Mouse (Mus musculus) heart, embryonic 16.5 days (tissue): ENCODE measurements around the gene Eno3. TPM values are rescaled to one million over a fixed set of nuclear protein-coding genes. Genes with fewer than 3 reads are reported as not detected.

ENCODE experiments used
- ATAC-seq: fragments of 200-750 bp; cut with Nextera tagmentation; replicated peaks from 2 replicates; pipeline ENCODE4 v1.8.0; 2017; ENCODE audit warnings: moderate number of reproducible peaks; ENCODE audit not compliant: insufficient read depth, low FRiP score; ENCODE audit errors: extremely low read depth
- H3K27ac ChIP-seq: fragments of 300-500 bp; sonication (generic); 2 replicates; pipeline ENCODE4 v1.5.1; 2014; ENCODE audit warnings: mild to moderate bottlenecking, low read length, control low read depth, moderate library complexity
- H3K27me3 ChIP-seq: fragments of 300-500 bp; sonication (generic); 2 replicates; pipeline ENCODE4 v1.6.1; 2014; ENCODE audit warnings: low read length, mixed read lengths; ENCODE audit not compliant: control insufficient read depth, insufficient read depth
- H3K36me3 ChIP-seq: fragments of 300-500 bp; sonication (generic); 2 replicates; pipeline ENCODE4 v1.6.1; 2014; ENCODE audit not compliant: control insufficient read depth, insufficient read depth
- H3K4me1 ChIP-seq: fragments of 300-500 bp; sonication (generic); 2 replicates; pipeline ENCODE4 v1.6.1; 2014; ENCODE audit warnings: low read length, mixed read lengths; ENCODE audit not compliant: control insufficient read depth, insufficient read depth
- H3K4me2 ChIP-seq: fragments of 300-500 bp; sonication (generic); 2 replicates; pipeline ENCODE4 v1.6.1; 2014; ENCODE audit warnings: low read depth, mild to moderate bottlenecking, control low read depth, low read length
- H3K4me3 ChIP-seq: fragments of 300-500 bp; sonication (generic); 2 replicates; pipeline ENCODE4 v1.5.1; 2014; ENCODE audit warnings: mild to moderate bottlenecking, control low read depth, low read length
- H3K9ac ChIP-seq: fragments of 300-500 bp; sonication (generic); 2 replicates; pipeline ENCODE4 v1.6.1; 2014; ENCODE audit warnings: low read length, control low read depth
- H3K9me3 ChIP-seq: fragments of 300-500 bp; sonication (generic); replicated peaks from 2 replicates; pipeline ENCODE4 v1.6.1; 2016; ENCODE audit warnings: low read length; ENCODE audit not compliant: control insufficient read depth
- WGBS: fragments of 180-500 bp; shearing (Covaris S2); extraction: QIAGEN DNeasy Blood & Tissue Kit; methylation state at CpG from one replicate; pipeline ENCODE4 v1.1.7; 2014; 5-methylcytosine and 5-hydroxymethylcytosine counted together
- polyA plus RNA-seq: library from polyadenylated mRNA; unstranded; fragments of >200 nt; fragmentation: Nextera tagmentation; extraction: Ambion mirVana; gene quantifications from 2 replicates; pipeline ENCODE4 v1.2.1, GENCODE M21; 2015

Gene Eno3
- polyA plus RNA-seq, 1 experiment from 2014 or later: 578 TPM

DNA sequence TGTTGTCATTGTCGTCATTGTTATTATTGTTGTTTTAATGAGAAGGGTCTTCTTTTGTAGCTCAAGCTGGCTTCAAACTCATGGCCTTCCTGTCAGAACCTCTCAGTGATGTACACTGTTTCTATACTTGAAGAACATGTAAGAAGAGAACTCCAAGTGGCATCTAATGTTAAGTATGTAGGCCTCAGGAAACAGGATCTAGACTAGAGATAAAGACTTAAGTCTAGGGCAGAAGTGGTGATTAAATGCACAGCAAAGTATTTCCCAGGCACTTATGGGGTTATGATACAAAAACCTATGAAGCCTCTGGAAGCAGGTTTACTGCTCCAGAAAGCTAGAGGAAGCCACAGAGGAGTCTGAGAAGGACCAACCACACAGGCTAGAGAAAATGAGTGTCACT, 18.7 kb upstream of the Eno3 start:
- Histone ChIP-seq H3K9me3 (no peaks in the 10 kb centered on the region), H3K4me3 (no peak overlapping the region), H3K4me1 (peaks cover 11% of the 10 kb centered on the region), H3K27ac (peak overlapping the region; percentile 17), H3K36me3 (0 out of 2 replicates have a peak, but pooled peaks cover 2% of the 10 kb centered on the region), H3K9ac (no peak overlapping the region), H3K4me2 (no peak overlapping the region), H3K27me3 (no peaks in the 10 kb centered on the region)
- WGBS: 75% methylated on average over 1 of the region's 1 CpGs
- no peak for ATAC-seq

DNA sequence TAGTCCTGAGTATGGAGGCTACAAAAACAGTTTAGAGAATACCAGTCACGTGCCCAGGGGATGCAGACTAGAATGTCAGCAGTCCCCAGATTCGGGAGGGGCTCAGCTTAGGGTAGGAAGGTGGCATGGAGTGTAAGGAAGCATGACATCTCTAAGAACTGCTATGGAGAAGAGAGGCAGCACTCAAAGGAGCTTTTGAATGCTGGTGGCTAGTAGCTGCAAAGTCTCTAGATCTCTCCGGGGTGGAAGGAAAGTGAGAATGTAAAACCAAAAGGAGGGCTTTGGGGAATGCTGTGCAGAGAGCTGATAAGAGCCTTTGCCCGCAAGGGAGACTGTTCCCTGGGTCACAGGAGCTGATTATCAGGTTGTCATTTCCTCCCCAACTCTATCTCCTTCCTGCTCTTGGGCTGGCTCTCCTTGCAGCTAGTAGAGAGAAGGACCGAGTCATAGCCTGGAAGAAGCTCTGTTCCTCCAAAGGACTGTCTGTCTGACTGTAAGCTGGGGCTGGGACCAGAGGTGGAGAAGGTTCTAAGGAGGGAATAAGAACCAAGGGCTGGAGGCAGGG, 18.2 kb upstream of the Eno3 start, which contains the start of gene Gp1ba:
Gp1ba (plus strand) TSS at position 409 of the 565 bp plus-strand sequence.
- no peaks in the 10 kb centered on the region for H3K27me3 ChIP-seq
- H3K4me2 ChIP-seq: peak within 1 kb of the TSS; percentile 17; the same call in 1 of the 2 replicates
- ATAC-seq: no peak
- H3K36me3 ChIP-seq: 0 out of 2 replicates have a peak, but pooled peaks cover 5% of the 10 kb centered on the region
- peak within 1 kb of the TSS; percentile 36 for H3K27ac ChIP-seq
- no peak within 1 kb of the TSS for H3K4me3 ChIP-seq
- H3K4me1 ChIP-seq: peaks cover 11% of the 10 kb centered on the region
- WGBS: 9% methylated on average over 5 of the region's 5 CpGs
- H3K9me3 ChIP-seq: no peaks in the 10 kb centered on the region
- H3K9ac ChIP-seq: peak within 1 kb of the TSS; percentile 42; the same call in 1 of the 2 replicates

DNA sequence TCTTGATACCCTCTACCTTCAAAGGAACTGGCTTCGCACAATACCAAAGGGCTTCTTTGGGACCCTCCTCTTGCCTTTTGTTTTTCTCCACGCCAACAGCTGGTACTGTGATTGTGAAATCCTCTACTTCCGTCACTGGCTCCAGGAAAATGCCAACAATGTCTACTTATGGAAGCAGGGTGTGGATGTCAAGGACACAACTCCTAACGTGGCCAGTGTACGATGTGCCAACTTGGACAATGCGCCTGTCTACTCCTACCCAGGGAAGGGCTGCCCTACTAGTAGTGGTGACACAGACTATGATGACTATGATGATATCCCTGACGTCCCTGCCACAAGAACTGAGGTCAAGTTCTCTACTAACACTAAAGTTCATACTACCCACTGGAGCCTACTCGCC, 17.0 kb upstream of the Eno3 start:
- Histone ChIP-seq H3K27ac (no peak overlapping the region), H3K9ac (no peak overlapping the region), H3K4me1 (peaks cover 11% of the 10 kb centered on the region), H3K27me3 (no peaks in the 10 kb centered on the region), H3K4me3 (no peak overlapping the region), H3K4me2 (no peak overlapping the region), H3K36me3 (peaks cover 14% of the 10 kb centered on the region), H3K9me3 (no peaks in the 10 kb centered on the region)
- ATAC-seq: no peak
- WGBS: 76% methylated on average over 8 of the region's 8 CpGs

DNA sequence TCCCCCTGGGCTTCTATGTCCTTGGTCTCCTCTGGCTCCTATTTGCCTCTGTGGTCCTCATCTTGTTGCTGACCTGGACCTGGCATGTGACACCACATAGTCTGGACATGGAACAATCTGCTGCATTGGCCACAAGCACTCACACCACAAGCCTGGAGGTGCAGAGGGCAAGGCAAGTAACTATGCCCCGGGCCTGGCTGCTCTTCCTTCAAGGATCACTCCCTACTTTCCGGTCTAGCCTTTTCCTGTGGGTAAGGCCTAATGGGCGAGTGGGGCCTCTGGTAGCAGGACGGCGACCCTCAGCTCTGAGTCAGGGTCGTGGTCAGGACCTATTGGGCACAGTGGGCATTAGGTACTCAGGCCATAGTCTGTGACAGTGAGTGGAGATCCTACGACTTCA, 15.8 kb upstream of the Eno3 start:
- Histone ChIP-seq H3K27ac (no peak overlapping the region), H3K9me3 (no peaks in the 10 kb centered on the region), H3K36me3 (peaks cover 19% of the 10 kb centered on the region), H3K4me2 (no peak overlapping the region), H3K4me1 (peaks cover 24% of the 10 kb centered on the region), H3K27me3 (no peaks in the 10 kb centered on the region), H3K9ac (no peak overlapping the region), H3K4me3 (no peak overlapping the region)
- WGBS: 79% methylated on average over 7 of the region's 7 CpGs
- ATAC-seq: no peak

- H3K9ac ChIP-seq: no peak overlapping the region
- H3K4me2 ChIP-seq: no peak overlapping the region
- no peaks in the 10 kb centered on the region for H3K27me3 ChIP-seq
- ATAC-seq: no peak
- peaks cover 19% of the 10 kb centered on the region for H3K36me3 ChIP-seq
- no peak overlapping the region for H3K4me3 ChIP-seq
- no peak overlapping the region for H3K27ac ChIP-seq
- no peaks in the 10 kb centered on the region for H3K9me3 ChIP-seq
- 91% methylated on average over 6 of the region's 6 CpGs for WGBS
- peaks cover 26% of the 10 kb centered on the region for H3K4me1 ChIP-seq
These were observed 14.0 kb upstream of the Eno3 start for GRCm38 (mm10) chr11:70643051-70643450.

DNA sequence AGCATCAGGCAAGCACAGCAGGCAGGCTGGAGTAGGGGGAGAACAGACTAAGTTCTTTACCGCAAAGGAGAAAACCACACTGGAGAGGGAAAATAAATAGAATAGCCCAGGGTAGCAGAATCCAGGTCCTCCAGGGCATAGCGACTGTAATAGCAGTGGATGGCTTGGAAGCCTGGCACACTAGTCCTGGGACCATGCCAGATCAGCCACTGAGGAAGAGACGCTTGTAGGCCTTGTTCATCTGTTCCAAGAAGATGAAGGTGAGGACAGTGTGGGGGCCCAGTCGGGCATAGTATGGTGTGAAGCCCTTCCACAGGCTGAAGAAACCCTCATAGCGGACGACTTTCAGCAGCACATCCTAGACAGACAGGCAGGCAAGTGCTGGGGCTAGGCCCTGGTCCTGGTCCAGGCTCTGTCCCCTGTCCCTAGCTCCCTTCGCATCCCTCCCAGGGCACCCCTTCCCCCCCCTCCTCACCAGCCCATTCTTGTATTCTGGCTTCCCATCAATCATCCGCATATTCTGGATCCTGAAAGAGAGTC, 12.4 kb upstream of the Eno3 start:
- peaks cover 31% of the 10 kb centered on the region for H3K36me3 ChIP-seq
- no peak overlapping the region for H3K4me3 ChIP-seq
- H3K4me1 ChIP-seq: peaks cover 28% of the 10 kb centered on the region
- H3K9ac ChIP-seq: no peak overlapping the region
- no peak overlapping the region for H3K4me2 ChIP-seq
- no peaks in the 10 kb centered on the region for H3K27me3 ChIP-seq
- no peaks in the 10 kb centered on the region for H3K9me3 ChIP-seq
- no peak for ATAC-seq
- no peak overlapping the region for H3K27ac ChIP-seq
- WGBS: 89% methylated on average over 8 of the region's 8 CpGs

GRCm38 (mm10) chr11:70645461-70646258, 11.3 kb upstream of the Eno3 start:
- Histone ChIP-seq H3K4me3 (peak overlapping the region; percentile 68), H3K4me1 (peaks cover 30% of the 10 kb centered on the region), H3K4me2 (peak overlapping the region; percentile 89), H3K27me3 (no peaks in the 10 kb centered on the region), H3K9me3 (no peaks in the 10 kb centered on the region), H3K27ac (peak overlapping the region; percentile 96), H3K36me3 (peaks cover 38% of the 10 kb centered on the region), H3K9ac (peak overlapping the region; percentile 85)
- no peak for ATAC-seq
- 75% methylated on average over 12 of the region's 12 CpGs for WGBS

DNA sequence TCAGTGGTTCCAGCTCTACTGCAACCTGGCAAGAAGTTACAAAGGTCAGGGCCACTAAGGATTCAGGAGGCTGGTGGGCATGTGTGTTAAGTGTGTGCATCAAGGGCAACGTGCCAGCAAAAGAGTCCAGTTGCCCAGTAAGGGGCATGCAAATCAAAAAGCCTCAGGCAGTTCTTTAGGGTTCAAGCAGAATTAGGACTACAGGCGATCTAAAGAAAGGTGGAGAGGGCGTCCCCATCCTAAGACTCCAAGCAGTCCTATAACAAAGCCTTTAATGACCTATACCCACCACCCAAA, 10.8 kb upstream of the Eno3 start:
- no peak for ATAC-seq
- peaks cover 35% of the 10 kb centered on the region for H3K4me1 ChIP-seq
- peak overlapping the region; percentile 85 for H3K9ac ChIP-seq
- 23% methylated on average over 3 of the region's 3 CpGs for WGBS
- H3K4me3 ChIP-seq: peak overlapping the region; percentile 68
- H3K9me3 ChIP-seq: no peaks in the 10 kb centered on the region
- peak overlapping the region; percentile 96 for H3K27ac ChIP-seq
- H3K27me3 ChIP-seq: no peaks in the 10 kb centered on the region
- peaks cover 44% of the 10 kb centered on the region for H3K36me3 ChIP-seq
- H3K4me2 ChIP-seq: peak overlapping the region; percentile 89
